Mouse (Mus musculus) brain, embryonic 14.5 days (tissue): Measurements from ENCODE around the gene Slc12a1.

ENCODE experiments used
- CTCF ChIP-seq: fragments of 200-500 bp; IDR thresholded peaks from 2 replicates; pipeline ENCODE4 v1.5.1; 2012; ENCODE audit warnings: inconsistent platforms, mild to moderate bottlenecking, moderate library complexity, borderline replicate concordance; ENCODE audit not compliant: insufficient read depth, insufficient read length; ENCODE audit errors: extremely low read depth
- POLR2A ChIP-seq: fragments of 200-500 bp; IDR thresholded peaks from 2 replicates; pipeline ENCODE4 v1.6.1; 2012; ENCODE audit warnings: mild to moderate bottlenecking, inconsistent platforms, borderline replicate concordance; ENCODE audit not compliant: poor library complexity, insufficient read depth, insufficient read length, severe bottlenecking; ENCODE audit errors: extremely low read depth

DNA sequence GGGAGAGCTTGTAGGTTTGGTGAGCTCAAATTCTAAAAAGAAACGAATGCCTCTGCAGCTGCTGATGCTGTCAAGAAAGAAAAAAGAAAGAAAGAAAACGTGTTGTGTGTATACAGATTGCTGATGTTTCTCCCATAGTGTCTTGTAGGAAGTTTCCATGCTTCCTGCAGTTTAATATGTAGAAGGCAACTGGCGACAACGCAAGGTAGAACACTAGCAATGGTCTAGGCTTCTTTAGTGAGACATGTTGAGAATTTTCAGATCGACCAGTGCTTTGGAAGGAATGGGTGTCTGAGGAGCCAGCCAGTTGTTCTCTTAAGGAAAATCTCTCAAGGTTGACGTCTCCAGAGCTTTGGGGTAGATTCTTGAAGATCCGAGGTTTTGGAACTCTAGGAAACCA, 15.5 kb upstream of the Slc12a1 start:
- TF ChIP-seq POLR2A (no peak), CTCF (no peak)
